Mouse (Mus musculus) hematopoietic stem cell, adult 5-6 weeks (primary cell): Measurements from ENCODE around the gene Epha3. TPM values are rescaled to one million over a fixed set of nuclear protein-coding genes. Genes with fewer than 3 reads are reported as not detected.

Experiments
- ATAC-seq, 2 experiments: fragments of 125-278 bp in 1 of 2; replicated peaks in 1 of 2; 2 replicates each; pipeline ENCODE4 v1.8.0; 2016 to 2017; ENCODE audit warnings: inconsistent platforms in 2 of 2, mild to moderate bottlenecking in 2 of 2, moderate number of reproducible peaks in 2 of 2, low read depth in 1 of 2, moderate TSS enrichment in 1 of 2; ENCODE audit not compliant: low FRiP score in 2 of 2, poor library complexity in 2 of 2, severe bottlenecking in 2 of 2, insufficient read depth in 1 of 2, low TSS enrichment in 1 of 2
- total RNA-seq: library from RNA; stranded (forward); fragments of 172-1452, 232-1000 nt; gene quantifications from 2 replicates; pipeline ENCODE4 v1.2.3, GENCODE M21; 2017

The Epha3 gene
- not detected in 2 replicates for total RNA-seq

DNA sequence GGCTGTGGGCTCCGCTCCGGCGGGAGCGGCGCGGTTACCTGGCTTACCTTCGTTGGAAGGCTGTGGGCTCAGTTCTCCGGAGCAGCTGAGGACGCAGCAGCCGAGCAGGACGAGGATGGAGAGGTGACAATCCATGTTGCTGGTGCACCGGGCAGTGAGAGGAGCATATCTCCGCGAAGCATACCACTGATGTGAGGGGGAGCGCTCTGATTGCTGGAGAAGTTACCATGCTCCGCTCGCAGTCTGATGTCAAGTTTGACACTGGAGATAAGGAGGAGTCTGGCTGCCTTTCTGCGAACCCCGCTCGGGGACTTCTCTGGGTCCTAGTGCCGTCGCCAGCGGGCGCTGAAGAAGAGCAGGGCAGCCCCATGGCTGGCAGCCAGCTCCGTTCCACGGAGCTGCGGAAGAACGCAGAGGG is at the start of gene Epha3:
Epha3 (minus strand) TSS at position 263 of the 418 bp plus-strand sequence.
- ATAC-seq = peak; percentile 83 to 94

- ATAC-seq = no peak
Measured at GRCm38 (mm10) chr16:63903425-63903824, 39.5 kb upstream of the Epha3 start.

- peak; percentile 48 to 75 for ATAC-seq
Measured at GRCm38 (mm10) chr16:63881190-63881589, 17.2 kb upstream of the Epha3 start.

DNA sequence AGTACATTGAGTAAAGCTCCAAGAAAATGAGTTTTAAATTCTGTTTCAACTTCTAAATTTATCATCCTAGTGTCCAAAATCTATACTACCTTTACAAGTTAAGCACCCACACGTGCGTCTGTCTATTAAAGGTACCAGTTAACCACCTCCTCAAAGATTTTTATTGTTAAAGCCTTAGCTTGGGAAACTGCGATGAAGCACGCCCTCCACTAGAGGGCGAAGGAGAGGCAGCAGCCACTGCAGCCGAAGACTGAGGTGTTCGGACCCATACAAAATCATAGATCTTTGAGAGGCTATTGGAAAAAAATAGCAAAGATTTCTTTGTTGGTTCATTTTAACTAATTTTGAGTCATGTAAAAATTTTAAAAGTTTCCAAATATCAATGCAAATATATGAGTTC is 8.3 kb upstream of the Epha3 start:
- ATAC-seq = peak; percentile 76 to 90; a peak in 3 of 4 replicates

DNA sequence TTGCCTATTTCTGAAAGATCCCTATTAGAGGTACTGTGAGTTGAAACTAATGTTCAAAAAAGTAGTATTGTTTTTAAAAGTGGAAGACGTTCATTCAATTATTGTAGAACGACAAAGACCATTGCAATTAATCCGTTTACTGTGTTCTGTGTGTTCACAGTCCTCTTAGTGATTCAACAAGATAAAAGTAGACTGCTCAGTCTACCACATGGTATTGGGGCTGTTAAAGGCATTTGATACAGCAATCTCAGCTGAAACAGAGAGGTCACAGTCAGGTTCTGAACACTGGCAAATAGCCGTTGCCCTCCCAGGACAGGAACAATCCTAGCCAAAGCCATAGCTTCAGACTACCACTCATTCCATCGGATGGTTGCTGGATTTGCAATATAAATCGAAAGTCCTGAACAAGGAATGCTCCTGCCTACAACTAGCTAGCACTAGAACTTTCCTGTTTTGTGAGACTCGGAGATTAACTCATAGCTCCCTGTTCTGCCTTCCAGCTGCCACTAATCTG is 545 bp upstream of the Epha3 start:
- ATAC-seq = no peak

DNA sequence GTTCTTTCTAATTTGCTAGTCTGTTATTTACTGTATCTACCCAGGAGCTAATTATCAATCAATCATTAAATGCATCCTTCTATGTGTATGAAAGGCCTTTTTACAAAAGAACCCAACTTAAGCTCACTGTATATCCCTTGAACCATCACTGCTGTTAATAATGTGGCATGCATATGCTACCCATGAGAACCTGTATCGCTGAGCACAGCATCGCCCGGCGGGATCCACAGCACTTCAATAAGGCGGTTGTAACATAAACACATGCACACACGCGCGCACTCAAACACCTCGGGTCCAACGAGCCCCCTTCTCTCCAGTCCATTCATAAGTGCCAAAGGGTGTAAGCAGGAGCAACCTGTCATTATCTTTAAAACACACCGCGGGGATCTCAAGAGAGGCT is 794 bp downstream of the Epha3 start:
- no peak for ATAC-seq

DNA sequence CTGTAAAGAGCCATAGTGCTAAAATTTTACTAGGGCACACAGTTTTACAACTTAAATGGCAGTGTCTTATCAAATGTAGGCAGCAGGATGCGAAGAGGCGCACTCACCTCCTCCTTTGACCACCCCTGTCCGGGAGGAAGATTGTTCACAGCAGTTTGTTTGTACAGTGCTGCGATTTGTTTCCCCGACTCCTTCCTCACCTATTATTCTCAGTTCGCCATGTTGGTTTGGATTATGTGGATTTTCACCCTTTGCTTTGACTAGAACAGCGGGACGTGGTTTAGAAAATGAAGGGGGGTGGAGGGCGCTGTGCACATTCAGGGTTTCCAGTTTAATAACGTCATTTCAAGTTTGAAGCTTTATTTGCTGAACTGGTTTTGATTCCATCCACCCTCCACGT is 6.4 kb downstream of the Epha3 start:
- peak in 1 of 2 experiments; percentile 26; a peak in 1 of 4 replicates for ATAC-seq

GRCm38 (mm10) chr16:63856658-63857552 is 7.1 kb downstream of the Epha3 start:
- ATAC-seq = peak; percentile 77 to 87

- ATAC-seq = no peak
Measured at GRCm38 (mm10) chr16:63850297-63850696, 13.7 kb downstream of the Epha3 start.

GRCm38 (mm10) chr16:63842911-63843310 is 21.1 kb downstream of the Epha3 start:
- no peak for ATAC-seq

GRCm38 (mm10) chr16:63837466-63837865 is 26.5 kb downstream of the Epha3 start:
- no peak for ATAC-seq

- no peak for ATAC-seq
Measured at GRCm38 (mm10) chr16:63821164-63821563, 42.8 kb downstream of the Epha3 start.

DNA sequence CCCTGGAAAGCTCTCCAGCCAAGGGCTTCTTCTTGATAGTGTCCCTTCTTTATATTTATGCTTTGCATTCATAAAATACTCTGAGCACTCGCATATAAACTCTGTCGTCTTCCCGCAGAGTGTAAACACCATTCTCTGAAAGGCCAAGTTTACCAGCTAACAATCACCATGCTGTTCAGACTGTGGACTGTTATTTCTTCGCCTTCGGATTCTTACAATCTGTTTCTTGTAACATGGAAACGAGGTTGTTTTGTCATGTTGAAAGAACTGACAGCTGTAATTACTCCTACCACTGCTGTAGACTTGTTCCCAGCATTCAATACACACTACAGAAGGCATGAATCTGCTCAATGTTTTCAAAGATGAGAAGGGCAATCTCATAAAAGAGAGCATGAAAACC is 46.4 kb downstream of the Epha3 start:
- ATAC-seq = no peak

DNA sequence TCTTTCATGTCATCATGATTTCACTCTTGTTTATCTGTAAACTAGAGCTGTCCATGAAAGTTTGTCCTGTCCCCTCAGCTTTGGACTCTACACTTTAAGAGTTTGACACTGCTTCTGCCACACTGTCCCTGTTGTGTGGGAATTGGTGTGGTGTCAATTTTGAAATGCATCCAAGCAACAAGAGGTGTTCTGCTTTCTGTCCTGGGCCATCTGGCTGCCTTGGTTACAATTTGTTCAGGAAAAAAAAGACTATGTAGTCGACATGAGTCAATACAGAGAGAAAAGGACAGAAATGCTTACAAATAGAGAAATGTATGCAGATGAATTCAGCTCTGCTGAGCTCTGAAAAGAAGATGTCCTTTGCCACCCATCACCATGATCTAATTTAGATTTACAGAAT is 47.3 kb downstream of the Epha3 start:
- ATAC-seq = no peak

DNA sequence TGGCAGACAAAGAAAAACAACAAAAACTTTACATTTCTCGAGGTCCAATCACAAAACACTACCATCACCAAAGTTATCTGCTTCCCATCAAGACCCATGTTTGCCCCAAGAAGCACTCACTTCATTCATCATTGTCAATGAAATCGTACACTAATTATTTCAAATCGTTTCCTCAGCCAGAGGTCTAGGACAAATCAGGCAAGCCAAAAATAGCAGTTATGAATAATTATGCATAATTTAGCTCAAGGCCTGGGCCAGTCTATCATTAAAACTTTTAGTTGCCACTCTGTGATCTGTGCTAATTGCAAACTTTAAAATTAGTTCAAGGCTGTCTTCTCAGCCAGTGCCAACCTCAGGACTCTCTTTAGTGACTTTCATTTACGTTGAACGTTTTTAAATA is 54.1 kb downstream of the Epha3 start:
- no peak for ATAC-seq

GRCm38 (mm10) chr16:63808991-63809390 is 55.0 kb downstream of the Epha3 start:
- no peak for ATAC-seq

DNA sequence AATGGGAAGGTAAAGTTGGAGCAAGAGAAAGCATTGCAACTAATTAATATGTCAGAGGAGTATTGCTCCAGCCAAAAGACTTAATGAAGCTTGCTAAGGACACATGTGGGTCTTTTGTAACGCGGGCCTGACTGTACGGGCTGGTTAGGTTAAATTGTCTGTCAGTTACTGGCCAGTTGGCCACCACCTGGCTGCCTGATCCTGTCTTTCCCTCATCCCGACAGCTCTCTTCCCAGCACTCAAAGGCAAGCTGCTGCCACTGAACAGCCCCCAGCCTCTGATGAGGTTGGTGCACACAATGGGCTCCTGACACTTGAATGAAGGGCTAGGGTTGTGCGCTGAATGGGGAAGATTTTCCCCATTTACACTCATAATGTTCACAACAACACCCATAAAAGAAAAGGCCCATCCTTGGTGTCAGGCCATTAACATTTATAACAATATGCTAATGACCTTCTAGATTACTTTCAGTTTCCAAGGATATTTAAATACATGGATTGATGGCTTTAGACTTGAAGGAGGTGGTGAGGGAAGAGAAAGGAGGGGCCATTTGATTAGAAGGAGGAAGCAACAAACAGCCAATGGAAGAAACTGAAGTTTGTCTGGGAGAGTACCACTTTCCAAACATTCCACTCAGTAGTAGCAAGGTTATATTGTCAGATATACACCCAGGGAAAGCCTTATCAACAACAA is 57.4 kb downstream of the Epha3 start:
- no peak for ATAC-seq

DNA sequence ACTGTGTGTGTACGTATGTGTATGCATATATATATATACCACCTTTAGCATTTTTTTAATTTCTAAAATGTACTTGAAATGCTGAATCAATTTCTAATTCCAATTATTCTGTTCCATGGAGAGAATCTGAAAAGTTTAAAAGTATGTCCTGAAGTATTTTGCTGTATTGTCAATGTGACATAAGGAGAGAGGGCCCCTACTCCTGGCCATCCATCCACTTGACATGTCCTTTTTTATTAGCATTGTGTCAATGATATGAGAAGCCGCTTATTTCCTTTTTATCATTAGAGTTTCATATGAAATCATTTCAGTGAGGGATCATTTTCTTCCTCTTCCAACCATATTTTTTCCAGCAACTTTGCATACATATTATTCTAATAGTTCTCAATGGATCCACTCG is 58.0 kb downstream of the Epha3 start:
- ATAC-seq = no peak
